Mouse (Mus musculus): ENCODE measurements around the gene Aldh3b2. TPM values are rescaled to one million over a fixed set of nuclear protein-coding genes. Genes with fewer than 3 reads are reported as not detected.

Aldh3b2 gene
- polyA plus RNA-seq, 1 experiment, result 135 TPM

GRCm38 (mm10) chr19:4013066-4013465 lies 40.9 kb downstream of the Aldh3b2 start:
- DNase-seq (ENCODE audit: low spot score), result no peak

GRCm38 (mm10) chr19:4014802-4015201 lies 42.7 kb downstream of the Aldh3b2 start:
- DNase-seq (ENCODE audit: low spot score), result no peak

- DNase-seq (ENCODE audit: low spot score), result no peak
Measured at GRCm38 (mm10) chr19:4015635-4016034, 43.5 kb downstream of the Aldh3b2 start.

GRCm38 (mm10) chr19:4017921-4018587 lies 45.9 kb downstream of the Aldh3b2 start:
- no peak for DNase-seq (ENCODE audit: low spot score)

GRCm38 (mm10) chr19:4018743-4019583 lies 46.8 kb downstream of the Aldh3b2 start:
- DNase-seq (ENCODE audit: low spot score), result no peak

GRCm38 (mm10) chr19:4023185-4023584 lies 51.1 kb downstream of the Aldh3b2 start:
- DNase-seq (ENCODE audit: low spot score), result no peak

GRCm38 (mm10) chr19:4027576-4027975 lies 55.4 kb downstream of the Aldh3b2 start:
- no peak for DNase-seq (ENCODE audit: low spot score)

Other genes starting within 250 kb of the Aldh3b2 start
- gene Kmt5b, start 204.9 kb upstream of the Aldh3b2 start, polyA plus RNA-seq (2012; rRNA removed), result 25.6 and 28.7 TPM in 2 replicates
- 49.2 and 63.0 TPM in 2 replicates for gene Chka, start 120.6 kb upstream of the Aldh3b2 start, polyA plus RNA-seq (2012; rRNA removed)
- gene Tcirg1, start 65.2 kb upstream of the Aldh3b2 start, polyA plus RNA-seq (2012; rRNA removed), result 88.3 and 112 TPM in 2 replicates
- gene Ndufs8, start 59.6 kb upstream of the Aldh3b2 start, polyA plus RNA-seq (2012; rRNA removed), result 223 and 242 TPM in 2 replicates
- gene Aldh3b1, start 42.5 kb upstream of the Aldh3b2 start, polyA plus RNA-seq (2012; rRNA removed), result 6.8 TPM in 2 replicates
- 85.1 and 99.6 TPM in 2 replicates for gene Unc93b1, start 37.1 kb upstream of the Aldh3b2 start, polyA plus RNA-seq (2012; rRNA removed)
- 0.73 and 0.78 TPM in 2 replicates for gene Aldh3b3, start 13.7 kb upstream of the Aldh3b2 start, polyA plus RNA-seq (2012; rRNA removed)
- gene Acy3, start 14.2 kb downstream of the Aldh3b2 start, polyA plus RNA-seq (2012; rRNA removed), result 13.0 and 15.0 TPM in 2 replicates
- gene Tbx10, start 20.4 kb downstream of the Aldh3b2 start, polyA plus RNA-seq (2012; rRNA removed), result 0.03 TPM in 1 of 2 replicates, not detected in the other
- gene Nudt8, start 28.3 kb downstream of the Aldh3b2 start, polyA plus RNA-seq (2012; rRNA removed), result 5.1 and 7.5 TPM in 2 replicates
- gene Gm49405, start 28.3 kb downstream of the Aldh3b2 start, polyA plus RNA-seq (2012; rRNA removed), result 3.2 and 3.6 TPM in 2 replicates
- gene Doc2g, start 31.0 kb downstream of the Aldh3b2 start, polyA plus RNA-seq (2012; rRNA removed), result 9.9 and 11.1 TPM in 2 replicates
- gene Ndufv1, start 40.5 kb downstream of the Aldh3b2 start, polyA plus RNA-seq (2012; rRNA removed), result 157 and 167 TPM in 2 replicates
- 582 and 591 TPM in 2 replicates for gene Gstp1, start 65.7 kb downstream of the Aldh3b2 start, polyA plus RNA-seq (2012; rRNA removed)
- gene Gstp2, start 73.7 kb downstream of the Aldh3b2 start, polyA plus RNA-seq (2012; rRNA removed), result 69.1 and 69.5 TPM in 2 replicates
- 5.5 and 7.1 TPM in 2 replicates for gene Gstp3, start 87.2 kb downstream of the Aldh3b2 start, polyA plus RNA-seq (2012; rRNA removed)
- not detected in 2 replicates for gene Cabp2, start 109.2 kb downstream of the Aldh3b2 start, polyA plus RNA-seq (2012; rRNA removed)
- 74.4 and 89.6 TPM in 2 replicates for gene Cdk2ap2, start 124.9 kb downstream of the Aldh3b2 start, polyA plus RNA-seq (2012; rRNA removed)
- 44.1 and 45.2 TPM in 2 replicates for gene Pitpnm1, start 127.7 kb downstream of the Aldh3b2 start, polyA plus RNA-seq (2012; rRNA removed)
- gene Aip, start 153.5 kb downstream of the Aldh3b2 start, polyA plus RNA-seq (2012; rRNA removed), result 154 and 160 TPM in 2 replicates
- 0.04 and 0.10 TPM in 2 replicates for gene Gpr152, start 167.5 kb downstream of the Aldh3b2 start, polyA plus RNA-seq (2012; rRNA removed)
- 0.30 and 0.31 TPM in 2 replicates for gene Cabp4, start 171.7 kb downstream of the Aldh3b2 start, polyA plus RNA-seq (2012; rRNA removed)
- gene Coro1b, start 176.3 kb downstream of the Aldh3b2 start, polyA plus RNA-seq (2012; rRNA removed), result 243 and 277 TPM in 2 replicates
- 4.2 and 4.4 TPM in 2 replicates for gene Ptprcap, start 181.3 kb downstream of the Aldh3b2 start, polyA plus RNA-seq (2012; rRNA removed)
- gene Rps6kb2, start 191.0 kb downstream of the Aldh3b2 start, polyA plus RNA-seq (2012; rRNA removed), result 42.6 and 51.9 TPM in 2 replicates
- 18.7 and 21.7 TPM in 2 replicates for gene Carns1, start 203.2 kb downstream of the Aldh3b2 start, polyA plus RNA-seq (2012; rRNA removed)
- 2.9 and 3.9 TPM in 2 replicates for gene Tbc1d10c, start 219.0 kb downstream of the Aldh3b2 start, polyA plus RNA-seq (2012; rRNA removed)
- 257 and 304 TPM in 2 replicates for gene Ppp1ca, start 219.7 kb downstream of the Aldh3b2 start, polyA plus RNA-seq (2012; rRNA removed)
- 19.2 and 23.2 TPM in 2 replicates for gene Rad9a, start 229.3 kb downstream of the Aldh3b2 start, polyA plus RNA-seq (2012; rRNA removed)
- gene Clcf1, start 241.9 kb downstream of the Aldh3b2 start, polyA plus RNA-seq (2012; rRNA removed), result 10.8 and 13.1 TPM in 2 replicates
- not detected in 2 replicates for gene AC109138.7, start 242.0 kb downstream of the Aldh3b2 start, polyA plus RNA-seq (2012; rRNA removed)

Data from urinary bladder, adult 2 months (tissue).